Mouse (Mus musculus) liver, postnatal 0 days (tissue): ENCODE results near the gene Pcx. TPM values are rescaled to one million over a fixed set of nuclear protein-coding genes. Genes with fewer than 3 reads are reported as not detected.

ENCODE experiments used
- ATAC-seq: fragments of 200-750 bp; cut with Nextera tagmentation; 2 replicates; pipeline ENCODE4 v1.8.0; 2017; ENCODE audit warnings: mild to moderate bottlenecking, moderate library complexity
- DNase-seq: peaks from one replicate; pipeline ENCODE4 v3.0.0-alpha.2; 2016
- H3K27ac ChIP-seq: fragments of 300-500 bp; sonication (generic); 2 replicates; pipeline ENCODE4 v1.5.1; 2014; ENCODE audit warnings: antibody characterized with exemption, moderate library complexity, mild to moderate bottlenecking, low read depth
- H3K27me3 ChIP-seq: fragments of 300-500 bp; sonication (generic); 2 replicates; pipeline ENCODE4 v1.6.1; 2014; ENCODE audit warnings: low read length, control low read depth, mixed read lengths; ENCODE audit not compliant: insufficient read depth
- H3K36me3 ChIP-seq: fragments of 300-500 bp; sonication (generic); replicated peaks from 2 replicates; pipeline ENCODE4 v1.6.1; 2014; ENCODE audit warnings: mild to moderate bottlenecking, control low read depth, low read length, moderate library complexity, mixed read lengths; ENCODE audit not compliant: insufficient read depth
- H3K4me1 ChIP-seq: fragments of 300-500 bp; sonication (generic); 2 replicates; pipeline ENCODE4 v1.6.1; 2014; ENCODE audit warnings: antibody characterized with exemption, mild to moderate bottlenecking, control low read depth; ENCODE audit not compliant: insufficient read depth
- H3K4me2 ChIP-seq: fragments of 300-500 bp; sonication (generic); 2 replicates; pipeline ENCODE4 v1.6.1; 2014; ENCODE audit warnings: low read depth, mild to moderate bottlenecking, low read length, moderate library complexity, mixed read lengths
- H3K4me3 ChIP-seq: fragments of 300-500 bp; sonication (generic); 2 replicates; pipeline ENCODE4 v1.5.1; 2014; ENCODE audit warnings: low read depth, low read length
- H3K9ac ChIP-seq: fragments of 300-500 bp; sonication (generic); replicated peaks from 2 replicates; pipeline ENCODE4 v1.6.1; 2014; ENCODE audit warnings: mild to moderate bottlenecking, moderate library complexity
- H3K9me3 ChIP-seq: fragments of 300-500 bp; sonication (generic); 2 replicates; pipeline ENCODE4 v1.6.1; 2016; ENCODE audit warnings: mild to moderate bottlenecking, control low read depth, low read length, mixed read lengths
- CTCF ChIP-seq: sonication (generic); IDR thresholded peaks from 2 replicates; pipeline ENCODE4 v1.5.1; 2016; ENCODE audit warnings: antibody characterized with exemption, low read depth
- EP300 ChIP-seq: IDR thresholded peaks from 2 replicates; pipeline ENCODE4 v1.6.1; 2016; ENCODE audit warnings: antibody characterized with exemption, low read depth, mild to moderate bottlenecking
- WGBS: fragments of 180-500 bp; shearing (Covaris S2); extraction: QIAGEN DNeasy Blood & Tissue Kit; methylation state at CpG from one replicate; pipeline ENCODE4 v1.1.7; 2014; ENCODE audit not compliant: insufficient replicate concordance; 5-methylcytosine and 5-hydroxymethylcytosine counted together
- polyA plus RNA-seq: library from polyadenylated mRNA; unstranded; fragments of >200 nt; fragmentation: Nextera tagmentation; extraction: Ambion mirVana; gene quantifications from 2 replicates; pipeline ENCODE4 v1.2.1, GENCODE M21; 2015

Pcx gene
- polyA plus RNA-seq, 1 experiment from 2014 or later = 283 TPM

DNA sequence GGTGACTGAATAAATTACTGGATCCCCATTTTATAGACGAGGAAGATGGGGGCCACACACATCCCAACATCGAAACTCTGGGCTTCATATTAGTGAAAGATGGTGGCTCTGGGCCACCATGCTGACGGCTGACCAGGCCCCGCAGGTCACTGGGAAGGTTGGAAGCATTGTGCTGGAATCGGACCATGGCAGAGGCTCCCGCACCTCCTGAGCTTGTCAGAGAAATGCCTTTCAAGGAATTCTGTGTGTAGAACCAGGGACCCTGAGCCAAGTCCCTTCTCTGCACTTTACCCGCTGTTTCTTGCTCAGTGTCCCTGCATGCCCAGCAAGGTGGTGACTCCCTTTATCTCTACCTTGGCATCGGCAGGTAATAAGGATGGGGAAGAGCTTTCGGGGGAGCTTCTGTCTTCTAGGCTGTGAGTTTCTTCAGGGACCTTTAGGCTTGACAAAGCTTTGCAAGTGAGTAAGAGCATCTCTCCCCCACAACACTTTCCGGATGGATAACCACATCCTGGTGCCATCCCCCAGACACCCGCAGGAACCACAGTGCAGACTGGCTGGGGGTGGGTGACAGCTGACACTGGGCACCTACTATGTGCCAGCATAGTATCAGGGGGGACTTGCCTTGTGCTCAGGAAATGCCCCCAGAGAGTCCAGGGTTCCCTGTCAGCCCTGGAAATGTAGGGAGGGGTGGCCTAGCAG is 34.9 kb upstream of the Pcx start:
- no peak overlapping the region for H3K4me2 ChIP-seq
- no peaks in the 10 kb centered on the region for H3K9me3 ChIP-seq
- peaks cover 30% of the 10 kb centered on the region for H3K27me3 ChIP-seq
- H3K4me1 ChIP-seq = peaks cover 11% of the 10 kb centered on the region
- no peak overlapping the region for H3K27ac ChIP-seq
- WGBS = 70% methylated on average over 11 of the region's 11 CpGs
- DNase-seq (no peak), ATAC-seq (no peak)
- no peak overlapping the region for H3K4me3 ChIP-seq
- TF ChIP-seq EP300 (no peak), CTCF (no peak)
- no peak overlapping the region for H3K9ac ChIP-seq
- H3K36me3 ChIP-seq = no peaks in the 10 kb centered on the region

DNA sequence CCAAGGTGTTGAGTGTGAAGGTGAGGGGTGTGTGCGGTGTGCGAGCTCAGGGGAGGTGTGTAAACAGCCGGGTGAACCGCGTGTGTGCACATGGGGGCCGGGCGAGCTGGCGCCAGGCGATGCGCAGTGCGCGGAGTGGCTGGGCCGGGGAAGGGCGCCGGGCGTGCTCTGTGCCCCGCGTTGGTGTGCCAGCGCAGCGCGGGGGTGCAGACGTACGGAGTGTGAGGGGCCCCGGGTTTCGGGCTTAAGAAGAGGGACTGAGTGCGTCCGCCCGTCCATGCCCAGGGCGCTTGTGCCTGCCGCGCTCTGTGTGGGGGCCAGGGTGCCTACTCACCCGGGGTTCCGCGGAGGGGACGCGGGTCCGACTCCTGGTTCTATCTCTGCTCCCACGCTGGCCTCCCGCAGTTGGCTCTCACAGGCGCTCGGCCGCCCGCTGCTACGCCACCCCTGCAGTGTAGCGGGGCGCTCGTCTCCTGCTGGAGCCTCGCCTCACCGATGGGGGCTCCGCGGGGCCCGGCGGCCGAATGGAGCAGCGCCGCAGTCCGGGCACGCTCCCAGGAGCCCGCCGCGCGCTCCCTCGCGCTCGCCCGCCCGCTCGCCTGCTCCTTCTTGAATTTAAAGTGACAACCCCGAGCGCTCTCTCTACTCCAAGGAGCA is 33.5 kb upstream of the Pcx start:
- peak; percentile 40 for DNase-seq
- TF ChIP-seq EP300 (no peak), CTCF (no peak)
- Histone ChIP-seq H3K4me1 (peaks cover 11% of the 10 kb centered on the region), H3K36me3 (no peaks in the 10 kb centered on the region), H3K9me3 (no peaks in the 10 kb centered on the region), H3K4me3 (peak overlapping the region; percentile 40), H3K4me2 (peak overlapping the region; percentile 75), H3K27ac (no peak overlapping the region), H3K27me3 (peaks cover 30% of the 10 kb centered on the region), H3K9ac (peak overlapping the region; percentile 63)
- under 1% methylated on average over 64 of the region's 70 CpGs for WGBS
- peak; percentile 69 for ATAC-seq

DNA sequence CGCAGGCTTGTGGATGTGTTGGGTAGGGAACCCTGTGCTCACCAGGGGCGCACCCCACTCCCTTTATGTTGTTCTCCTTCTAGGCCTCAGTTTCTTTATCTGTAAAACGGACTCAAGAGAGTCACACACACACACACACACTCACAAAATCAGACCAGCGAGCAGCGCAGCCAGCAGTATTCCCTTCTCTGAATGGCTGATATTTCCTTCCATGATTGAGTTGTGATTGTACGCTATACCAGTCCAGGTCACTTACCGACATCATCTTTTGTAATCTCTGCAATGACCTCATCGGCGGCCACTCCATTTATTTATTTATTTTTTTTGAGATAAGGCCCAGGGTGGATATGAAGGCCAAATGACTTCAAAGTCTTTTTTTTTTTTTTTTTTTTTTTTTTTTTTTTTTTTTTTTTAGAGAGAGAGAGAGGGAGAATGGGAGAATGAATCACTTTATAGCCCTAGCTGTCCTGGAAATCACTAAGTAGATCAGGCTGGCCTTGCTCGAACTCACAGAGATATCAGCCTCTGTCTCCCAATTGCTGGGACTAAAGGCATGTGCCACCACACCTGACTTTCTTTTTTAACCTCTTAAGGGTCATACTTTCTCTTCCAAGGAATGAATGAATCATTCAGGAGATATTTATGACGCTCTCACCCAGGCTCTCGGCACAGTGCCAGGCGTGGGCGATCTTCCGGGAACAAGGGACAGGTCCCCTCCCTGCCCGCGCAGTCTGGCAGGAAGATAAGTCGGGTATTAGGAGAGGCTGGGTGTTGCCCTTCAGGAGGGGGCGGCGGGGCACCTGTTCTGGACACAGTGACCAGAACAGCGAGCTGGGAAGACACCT is 32.7 kb upstream of the Pcx start, which contains the start of gene Syt12:
TSS of gene Syt12 (minus strand) at position 103 of the 845 bp plus-strand sequence.
- 28% methylated on average over 21 of the region's 21 CpGs for WGBS
- Histone ChIP-seq H3K27ac (no peak within 1 kb of the TSS), H3K9ac (peak within 1 kb of the TSS; percentile 63), H3K4me2 (peak within 1 kb of the TSS; percentile 75), H3K4me1 (peaks cover 11% of the 10 kb centered on the region), H3K27me3 (peaks cover 30% of the 10 kb centered on the region), H3K4me3 (peak within 1 kb of the TSS; percentile 40), H3K36me3 (no peaks in the 10 kb centered on the region), H3K9me3 (no peaks in the 10 kb centered on the region)
- ATAC-seq (peak; percentile 71), DNase-seq (peak; percentile 60)
- TF ChIP-seq EP300 (no peak), CTCF (no peak)

DNA sequence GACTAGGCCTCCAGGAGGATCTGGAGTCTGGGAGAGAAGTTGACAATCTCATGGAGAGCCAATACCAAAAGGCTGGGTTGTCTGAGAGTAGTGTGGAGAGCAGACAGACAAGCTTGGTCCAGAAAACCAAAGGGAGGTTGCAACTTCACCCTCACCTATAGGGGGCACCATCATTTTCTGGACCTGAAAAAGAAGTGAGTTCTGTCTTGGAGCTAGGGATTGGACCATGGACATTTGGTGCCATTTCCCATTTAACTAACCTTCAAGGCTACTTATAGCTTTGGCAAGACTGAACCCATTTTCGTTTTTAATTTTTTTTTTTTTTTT is 32.1 kb upstream of the Pcx start:
- H3K9ac ChIP-seq = no peak overlapping the region; the same call in 1 of the 2 replicates
- DNase-seq = no peak
- H3K9me3 ChIP-seq = no peaks in the 10 kb centered on the region
- 20% methylated on average over 1 of the region's 1 CpGs for WGBS
- TF ChIP-seq EP300 = no peak
- peak; percentile 49 for TF ChIP-seq CTCF
- H3K36me3 ChIP-seq = no peaks in the 10 kb centered on the region
- 0 out of 2 replicates have a peak, but pooled peaks have one; percentile 5 for ATAC-seq
- H3K4me3 ChIP-seq = no peak overlapping the region
- peaks cover 11% of the 10 kb centered on the region for H3K4me1 ChIP-seq
- peaks cover 28% of the 10 kb centered on the region for H3K27me3 ChIP-seq
- no peak overlapping the region for H3K4me2 ChIP-seq
- H3K27ac ChIP-seq = no peak overlapping the region

DNA sequence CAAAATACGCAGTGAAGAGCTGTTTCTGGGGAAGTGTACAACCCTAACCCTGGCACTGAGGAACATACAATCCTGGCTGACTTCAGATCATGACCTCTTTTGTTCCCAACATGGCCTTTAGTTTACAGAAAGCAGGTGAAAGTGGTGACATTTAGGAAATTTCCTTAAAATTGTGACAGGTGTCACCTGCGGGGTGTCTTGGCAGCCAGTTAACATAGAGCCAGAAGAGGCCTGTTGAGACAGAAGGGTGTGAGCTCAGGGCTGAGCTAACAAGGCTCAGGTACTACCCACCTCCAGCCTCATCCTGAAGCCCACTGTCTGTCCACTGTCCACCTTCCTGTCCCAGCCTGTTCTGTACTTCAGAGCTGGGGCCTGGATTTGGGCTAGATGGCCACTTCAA is 30.2 kb upstream of the Pcx start:
- peaks cover 28% of the 10 kb centered on the region for H3K27me3 ChIP-seq
- 87% methylated on average over 2 of the region's 2 CpGs for WGBS
- no peak for ATAC-seq

DNA sequence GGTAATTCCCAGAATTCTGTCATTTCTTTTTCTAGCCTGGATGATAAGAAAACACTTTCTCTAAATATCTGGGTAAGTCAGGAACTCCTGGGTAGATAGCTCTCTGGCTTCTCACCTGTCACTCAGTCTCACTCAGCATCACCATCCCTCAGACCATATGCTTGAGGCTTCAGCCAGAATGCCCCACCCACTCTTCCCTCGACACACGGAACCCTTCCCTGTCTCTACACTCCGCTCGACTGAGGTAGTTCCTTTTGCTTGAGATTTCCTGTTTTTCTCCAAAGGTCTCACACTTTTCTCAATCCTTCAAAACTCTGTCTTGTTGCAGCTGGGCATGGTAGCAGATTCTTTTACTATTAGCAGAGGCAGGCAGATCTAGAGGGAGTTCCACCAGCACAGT is 28.9 kb upstream of the Pcx start:
- no peaks in the 10 kb centered on the region for H3K9me3 ChIP-seq
- H3K9ac ChIP-seq = no peak overlapping the region
- TF ChIP-seq CTCF = no peak
- no peak for TF ChIP-seq EP300
- H3K4me1 ChIP-seq = peaks cover 11% of the 10 kb centered on the region
- H3K4me2 ChIP-seq = no peak overlapping the region
- 27% methylated on average over 4 of the region's 4 CpGs for WGBS
- no peaks in the 10 kb centered on the region for H3K36me3 ChIP-seq
- no peak overlapping the region for H3K4me3 ChIP-seq
- H3K27me3 ChIP-seq = peaks cover 15% of the 10 kb centered on the region
- no peak for ATAC-seq
- H3K27ac ChIP-seq = no peak overlapping the region
- DNase-seq = no peak

More for the DNA sequence above, 30.2 kb upstream of the Pcx start:
- no peak for DNase-seq
- Histone ChIP-seq H3K4me1 (peaks cover 11% of the 10 kb centered on the region), H3K4me3 (no peak overlapping the region), H3K36me3 (no peaks in the 10 kb centered on the region), H3K4me2 (no peak overlapping the region), H3K9me3 (no peaks in the 10 kb centered on the region), H3K27ac (no peak overlapping the region), H3K9ac (no peak overlapping the region)
- no peak for TF ChIP-seq CTCF
- no peak for TF ChIP-seq EP300
